Mouse (Mus musculus) cerebellum, postnatal 10 days (tissue): ENCODE measurements at regions not wholly inside any gene's neighbourhood (a gene's known extent, or its start where the extent isn't known, plus 50 kb on each side); places are given as distances from the start of the nearest gene placed in this dataset.

ENCODE experiments used
- DNase-seq, 2 experiments: peaks; one replicate each; pipeline ENCODE4 v3.0.0; 2021; ENCODE audit warnings: mixed read lengths in 2 of 2

- no peak for DNase-seq
Measured at GRCm38 (mm10) chr1:112123012-112123411, 258.3 kb upstream of the Dsel start.

- peak; percentile 53 to 62 for DNase-seq
Measured at GRCm38 (mm10) chr1:112103451-112103850, 238.7 kb upstream of the Dsel start.

- DNase-seq: no peak
Measured at GRCm38 (mm10) chr1:112059909-112060308, 195.2 kb upstream of the Dsel start.

GRCm38 (mm10) chr1:112053926-112054325 is 189.2 kb upstream of the Dsel start:
- no peak for DNase-seq

- no peak for DNase-seq
Measured at GRCm38 (mm10) chr1:112043061-112043460, 178.3 kb upstream of the Dsel start.

GRCm38 (mm10) chr1:112039878-112040277 is 175.2 kb upstream of the Dsel start:
- no peak for DNase-seq

- DNase-seq: no peak
Measured at GRCm38 (mm10) chr1:112028533-112028932, 163.8 kb upstream of the Dsel start.
